Mouse (Mus musculus): ENCODE results near the gene Lmtk2. TPM values are rescaled to one million over a fixed set of nuclear protein-coding genes. Genes with fewer than 3 reads are reported as not detected.

Lmtk2 gene
- polyA plus RNA-seq, 1 experiment from 2014 or later = 4.9 TPM

DNA sequence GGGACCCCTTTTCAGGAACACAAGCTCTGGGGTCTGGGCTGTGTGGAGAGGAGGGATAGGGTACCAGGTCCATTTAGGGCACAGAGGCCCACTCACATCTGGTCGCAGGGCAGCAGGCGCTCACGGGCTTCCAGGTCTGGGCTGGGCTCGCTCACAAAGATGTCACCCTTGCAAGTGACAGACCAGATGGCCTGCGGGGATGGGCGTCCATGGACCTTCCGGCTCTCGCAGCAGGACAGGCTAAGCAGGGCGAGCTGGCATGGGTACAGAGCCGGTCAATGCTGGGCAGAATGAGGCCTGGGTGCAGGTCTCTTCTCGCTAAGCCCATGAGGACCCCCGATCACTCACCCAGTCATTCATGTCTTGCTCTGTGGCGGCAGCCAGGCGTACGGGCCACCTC, 105.8 kb downstream of the Lmtk2 start:
- Histone ChIP-seq H3K4me1 (replicated peaks; ENCODE audit: insufficient read depth, low read length) (no peaks in the 10 kb centered on the region), H3K27me3 (ENCODE audit: insufficient read depth, low read length) (no peaks in the 10 kb centered on the region), H3K4me2 (ENCODE audit: low read length) (no peak overlapping the region), H3K9ac (ENCODE audit: low read depth, low read length) (no peak overlapping the region), H3K27ac (no peak overlapping the region), H3K9me3 (replicated peaks; ENCODE audit: low read length) (no peaks in the 10 kb centered on the region), H3K36me3 (ENCODE audit: insufficient read depth, low read length) (peaks cover 46% of the 10 kb centered on the region), H3K4me3 (replicated peaks; ENCODE audit: low read depth, low read length) (no peak overlapping the region)
- ATAC-seq (replicated peaks; ENCODE audit: low FRiP score, low read depth) (no peak), DNase-seq (ENCODE audit: low spot score) (no peak)
- no peak for TF ChIP-seq CTCF (IDR thresholded peaks at IDR 0.05; ENCODE audit: low read depth)
- WGBS = 87% methylated on average over 15 of the region's 15 CpGs

DNA sequence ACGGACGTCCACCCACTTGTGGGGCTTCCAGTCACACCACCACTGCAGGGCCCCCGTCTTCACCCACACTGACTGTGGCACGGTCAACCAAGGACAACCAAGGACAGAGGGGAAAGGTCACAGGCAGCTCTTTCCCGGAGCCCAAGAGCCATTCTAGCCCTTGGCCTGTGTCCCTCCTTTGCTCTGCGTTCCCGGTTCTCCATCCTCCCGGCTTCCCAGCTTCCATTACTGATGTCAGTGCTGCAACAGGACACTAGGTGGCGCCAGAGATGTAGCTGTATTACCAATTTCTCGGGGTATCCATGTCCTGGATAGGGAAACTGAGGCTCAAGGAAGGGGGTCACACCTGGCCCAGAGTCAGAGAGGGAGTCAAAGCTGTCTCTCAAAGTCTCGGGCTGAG, 107.2 kb downstream of the Lmtk2 start:
- Histone ChIP-seq H3K27ac (no peak overlapping the region), H3K36me3 (ENCODE audit: insufficient read depth, low read length) (peaks cover 44% of the 10 kb centered on the region), H3K27me3 (ENCODE audit: insufficient read depth, low read length) (no peaks in the 10 kb centered on the region), H3K4me3 (replicated peaks; ENCODE audit: low read depth, low read length) (no peak overlapping the region), H3K4me1 (replicated peaks; ENCODE audit: insufficient read depth, low read length) (no peaks in the 10 kb centered on the region), H3K4me2 (ENCODE audit: low read length) (no peak overlapping the region), H3K9ac (ENCODE audit: low read depth, low read length) (no peak overlapping the region), H3K9me3 (replicated peaks; ENCODE audit: low read length) (no peaks in the 10 kb centered on the region)
- peak; percentile 58 for DNase-seq (ENCODE audit: low spot score)
- TF ChIP-seq CTCF (IDR thresholded peaks at IDR 0.05; ENCODE audit: low read depth) = peak; percentile 83
- 43% methylated on average over 11 of the region's 11 CpGs for WGBS
- ATAC-seq (replicated peaks; ENCODE audit: low FRiP score, low read depth) = 0 out of 2 replicates have a peak, but pooled peaks have one; percentile 9

DNA sequence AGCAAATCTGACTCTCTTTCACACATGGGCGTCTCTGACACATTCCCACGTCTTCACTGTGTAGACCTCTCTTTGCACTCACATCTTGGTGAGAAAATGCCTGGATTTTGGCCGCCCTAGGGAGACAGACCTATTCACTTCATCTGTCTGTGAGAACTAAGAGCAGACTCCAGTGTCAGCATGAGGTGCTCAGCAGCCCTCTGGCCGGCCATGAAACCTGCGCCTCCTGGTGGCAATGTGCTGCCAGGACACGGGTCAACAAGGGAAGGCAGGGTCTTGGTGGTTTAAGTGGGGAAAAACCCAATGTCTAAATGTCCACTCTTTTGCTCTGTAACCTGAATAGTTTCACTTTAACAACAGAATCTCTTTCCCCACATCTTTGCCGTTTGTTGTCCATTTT, 114.2 kb downstream of the Lmtk2 start:
- Histone ChIP-seq H3K27me3 (ENCODE audit: insufficient read depth, low read length) (no peaks in the 10 kb centered on the region), H3K4me1 (replicated peaks; ENCODE audit: insufficient read depth, low read length) (no peaks in the 10 kb centered on the region), H3K4me2 (ENCODE audit: low read length) (no peak overlapping the region), H3K36me3 (ENCODE audit: insufficient read depth, low read length) (peaks cover 18% of the 10 kb centered on the region), H3K4me3 (replicated peaks; ENCODE audit: low read depth, low read length) (no peak overlapping the region), H3K27ac (no peak overlapping the region), H3K9ac (ENCODE audit: low read depth, low read length) (no peak overlapping the region), H3K9me3 (replicated peaks; ENCODE audit: low read length) (no peaks in the 10 kb centered on the region)
- DNase-seq (ENCODE audit: low spot score) = peak; percentile 63
- 39% methylated on average over 7 of the region's 7 CpGs for whole genome bisulfite sequencing
- 0 out of 2 replicates have a peak, but pooled peaks have one; percentile 34 for ATAC-seq (replicated peaks; ENCODE audit: low FRiP score, low read depth)
- TF ChIP-seq CTCF (IDR thresholded peaks at IDR 0.05; ENCODE audit: low read depth) = peak; percentile 94

DNA sequence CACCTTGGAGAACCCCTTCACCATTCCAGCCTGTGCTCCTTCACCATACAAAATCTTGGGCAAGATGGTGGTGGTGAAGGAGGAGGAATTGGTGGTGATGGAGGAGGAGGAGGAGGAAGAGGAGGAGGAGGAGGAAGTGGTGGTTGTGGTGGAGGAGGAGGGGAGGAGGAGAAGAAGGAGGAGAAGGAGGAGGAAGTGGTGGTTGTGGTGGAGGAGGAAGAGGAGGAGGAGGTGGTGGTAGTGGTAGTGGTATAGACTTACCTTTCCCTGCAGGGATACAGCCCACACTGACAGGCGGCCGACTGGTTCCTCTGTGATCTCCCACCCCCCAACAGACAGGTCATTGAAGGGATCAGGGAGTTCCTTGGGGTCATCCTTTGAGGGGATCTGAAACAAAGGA, 115.8 kb downstream of the Lmtk2 start:
- no peak for DNase-seq (ENCODE audit: low spot score)
- no peak for TF ChIP-seq CTCF (IDR thresholded peaks at IDR 0.05; ENCODE audit: low read depth)
- no peak overlapping the region for H3K9ac ChIP-seq (ENCODE audit: low read depth, low read length)
- no peaks in the 10 kb centered on the region for H3K27me3 ChIP-seq (ENCODE audit: insufficient read depth, low read length)
- no peak; the same call in 1 of the 2 replicates for ATAC-seq (replicated peaks; ENCODE audit: low FRiP score, low read depth)
- peaks cover 6% of the 10 kb centered on the region for H3K36me3 ChIP-seq (ENCODE audit: insufficient read depth, low read length)
- no peak overlapping the region for H3K27ac ChIP-seq
- H3K9me3 ChIP-seq (replicated peaks; ENCODE audit: low read length) = no peaks in the 10 kb centered on the region
- H3K4me3 ChIP-seq (replicated peaks; ENCODE audit: low read depth, low read length) = no peak overlapping the region
- 100% methylated on average over 2 of the region's 2 CpGs for WGBS
- H3K4me1 ChIP-seq (replicated peaks; ENCODE audit: insufficient read depth, low read length) = no peaks in the 10 kb centered on the region
- no peak overlapping the region for H3K4me2 ChIP-seq (ENCODE audit: low read length)

DNA sequence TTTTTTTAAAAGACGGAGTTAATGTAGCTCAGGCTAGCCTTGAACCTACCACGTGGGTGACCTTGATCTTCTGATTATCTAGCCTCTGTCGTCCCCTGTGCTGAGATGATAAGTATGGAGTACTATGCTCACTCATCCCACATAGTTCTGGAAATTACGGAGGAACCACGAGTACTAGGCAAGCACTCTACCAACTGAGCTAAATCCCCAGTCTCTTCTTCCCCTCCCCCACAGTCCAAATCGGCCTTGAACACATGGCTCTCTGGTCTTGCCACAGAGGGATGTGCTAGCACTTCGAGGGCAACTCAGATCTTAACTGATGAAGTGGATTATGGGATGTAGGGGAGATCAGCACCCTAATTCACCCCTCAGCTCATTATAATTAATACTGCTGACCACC, 117.8 kb downstream of the Lmtk2 start:
- H3K27me3 ChIP-seq (ENCODE audit: insufficient read depth, low read length) = no peaks in the 10 kb centered on the region
- no peak for TF ChIP-seq CTCF (IDR thresholded peaks at IDR 0.05; ENCODE audit: low read depth)
- H3K4me3 ChIP-seq (replicated peaks; ENCODE audit: low read depth, low read length) = no peak overlapping the region
- WGBS = 89% methylated on average over 7 of the region's 7 CpGs
- peaks cover 6% of the 10 kb centered on the region; the same call in 1 of the 2 replicates for H3K36me3 ChIP-seq (ENCODE audit: insufficient read depth, low read length)
- no peaks in the 10 kb centered on the region for H3K9me3 ChIP-seq (replicated peaks; ENCODE audit: low read length)
- ATAC-seq (replicated peaks; ENCODE audit: low FRiP score, low read depth) = no peak
- DNase-seq (ENCODE audit: low spot score) = no peak
- no peak overlapping the region for H3K27ac ChIP-seq
- no peak overlapping the region for H3K4me2 ChIP-seq (ENCODE audit: low read length)
- H3K9ac ChIP-seq (ENCODE audit: low read depth, low read length) = no peak overlapping the region
- H3K4me1 ChIP-seq (replicated peaks; ENCODE audit: insufficient read depth, low read length) = peaks cover 12% of the 10 kb centered on the region

DNA sequence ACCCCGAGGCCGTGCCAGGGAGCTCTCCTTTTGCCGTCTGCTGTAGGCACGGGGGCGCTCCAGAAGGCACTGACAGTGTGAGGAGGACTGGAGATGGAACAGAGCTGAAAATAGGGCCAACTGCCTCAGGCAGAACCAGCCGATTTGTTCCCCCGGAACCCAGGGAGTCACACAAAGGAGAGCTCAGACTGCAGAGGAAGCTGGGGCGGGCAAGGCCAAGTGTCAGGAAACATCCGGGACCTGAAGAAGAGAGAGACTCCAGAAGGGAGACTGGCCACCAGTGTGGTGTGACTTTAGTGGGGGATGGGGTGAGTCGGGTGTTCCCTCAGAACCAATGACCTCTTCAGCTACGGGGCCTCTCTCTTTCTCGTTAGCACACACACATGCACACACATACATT, 119.1 kb downstream of the Lmtk2 start:
- Histone ChIP-seq H3K9ac (ENCODE audit: low read depth, low read length) (no peak overlapping the region), H3K4me2 (ENCODE audit: low read length) (no peak overlapping the region), H3K36me3 (ENCODE audit: insufficient read depth, low read length) (0 out of 2 replicates have a peak, but pooled peaks cover 3% of the 10 kb centered on the region), H3K9me3 (replicated peaks; ENCODE audit: low read length) (no peaks in the 10 kb centered on the region), H3K27me3 (ENCODE audit: insufficient read depth, low read length) (no peaks in the 10 kb centered on the region), H3K27ac (0 out of 2 replicates have a peak overlapping the region, but pooled peaks have one; percentile 19), H3K4me3 (replicated peaks; ENCODE audit: low read depth, low read length) (no peak overlapping the region), H3K4me1 (replicated peaks; ENCODE audit: insufficient read depth, low read length) (peaks cover 15% of the 10 kb centered on the region)
- no peak for ATAC-seq (replicated peaks; ENCODE audit: low FRiP score, low read depth)
- peak; percentile 33 for DNase-seq (ENCODE audit: low spot score)
- no peak for TF ChIP-seq CTCF (IDR thresholded peaks at IDR 0.05; ENCODE audit: low read depth)
- 69% methylated on average over 12 of the region's 12 CpGs for WGBS

DNA sequence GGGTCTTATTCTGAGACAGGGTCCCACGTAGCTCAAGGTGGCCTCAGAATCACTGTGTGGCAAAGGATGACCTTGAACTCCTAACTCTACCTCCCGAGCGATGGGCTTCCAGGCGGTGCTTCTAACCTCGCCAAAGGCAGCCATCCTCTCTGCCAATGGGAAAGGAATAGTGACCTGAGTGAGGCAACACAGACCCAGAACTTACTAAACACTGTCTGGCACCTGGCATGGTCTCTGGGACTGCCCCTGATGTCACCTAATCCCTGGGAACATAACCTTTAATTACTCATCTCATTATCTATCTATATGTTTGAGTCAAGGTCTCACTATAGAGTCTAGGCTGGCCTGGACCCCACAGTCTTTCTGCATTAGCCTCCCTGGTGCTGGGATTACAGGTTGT, 119.7 kb downstream of the Lmtk2 start:
- ATAC-seq (replicated peaks; ENCODE audit: low FRiP score, low read depth) = no peak
- H3K9me3 ChIP-seq (replicated peaks; ENCODE audit: low read length) = no peaks in the 10 kb centered on the region
- H3K4me1 ChIP-seq (replicated peaks; ENCODE audit: insufficient read depth, low read length) = peaks cover 15% of the 10 kb centered on the region
- H3K4me3 ChIP-seq (replicated peaks; ENCODE audit: low read depth, low read length) = no peak overlapping the region
- no peak for DNase-seq (ENCODE audit: low spot score)
- 91% methylated on average over 5 of the region's 5 CpGs for WGBS
- no peak for TF ChIP-seq CTCF (IDR thresholded peaks at IDR 0.05; ENCODE audit: low read depth)
- H3K36me3 ChIP-seq (ENCODE audit: insufficient read depth, low read length) = 0 out of 2 replicates have a peak, but pooled peaks cover 3% of the 10 kb centered on the region
- H3K27me3 ChIP-seq (ENCODE audit: insufficient read depth, low read length) = no peaks in the 10 kb centered on the region
- H3K4me2 ChIP-seq (ENCODE audit: low read length) = no peak overlapping the region
- no peak overlapping the region for H3K27ac ChIP-seq
- H3K9ac ChIP-seq (ENCODE audit: low read depth, low read length) = no peak overlapping the region

All from kidney, postnatal 0 days (tissue).